Mouse (Mus musculus) lung, postnatal 0 days (tissue): ENCODE results near the gene Asb3. TPM values are rescaled to one million over a fixed set of nuclear protein-coding genes. Genes with fewer than 3 reads are reported as not detected.
"Not testable (repeated sequence)": the region's sequence is repeated elsewhere in the genome, so short reads cannot be mapped to it uniquely, and the experiment has no call there.

Source experiments
- ATAC-seq: fragments of 200-750 bp; cut with Nextera tagmentation; 2 replicates; pipeline ENCODE4 v1.8.0; 2017; ENCODE audit warnings: moderate library complexity
- DNase-seq: peaks from one replicate; pipeline ENCODE4 v3.0.0-alpha.2; 2016; ENCODE audit warnings: low spot score
- H3K27ac ChIP-seq: fragments of 300-500 bp; sonication (generic); 2 replicates; pipeline ENCODE4 v1.5.1; 2014; ENCODE audit warnings: antibody characterized with exemption, mild to moderate bottlenecking, low read length, mixed read lengths
- H3K27me3 ChIP-seq: fragments of 300-500 bp; sonication (generic); replicated peaks from 2 replicates; pipeline ENCODE4 v1.6.1; 2014; ENCODE audit warnings: low read length, mixed read lengths; ENCODE audit not compliant: insufficient read depth
- H3K36me3 ChIP-seq: fragments of 300-500 bp; sonication (generic); 2 replicates; pipeline ENCODE4 v1.6.1; 2014; ENCODE audit warnings: low read length, mixed read lengths; ENCODE audit not compliant: insufficient read depth
- H3K4me1 ChIP-seq: fragments of 300-500 bp; sonication (generic); 2 replicates; pipeline ENCODE4 v1.6.1; 2014; ENCODE audit warnings: antibody characterized with exemption, low read depth, low read length, mixed read lengths; ENCODE audit not compliant: insufficient read depth
- H3K4me2 ChIP-seq: fragments of 300-500 bp; sonication (generic); replicated peaks from 2 replicates; pipeline ENCODE4 v1.6.1; 2014; ENCODE audit warnings: low read depth, mild to moderate bottlenecking, low read length, moderate library complexity, mixed read lengths
- H3K4me3 ChIP-seq: fragments of 300-500 bp; sonication (generic); 2 replicates; pipeline ENCODE4 v1.5.1; 2014; ENCODE audit warnings: low read depth, low read length
- H3K9ac ChIP-seq: fragments of 300-500 bp; sonication (generic); replicated peaks from 2 replicates; pipeline ENCODE4 v1.6.1; 2014; ENCODE audit warnings: low read depth, mild to moderate bottlenecking
- H3K9me3 ChIP-seq: fragments of 300-500 bp; sonication (generic); 2 replicates; pipeline ENCODE4 v1.6.1; 2016; ENCODE audit warnings: low read length, mixed read lengths
- CTCF ChIP-seq: IDR thresholded peaks from 2 replicates; pipeline ENCODE4 v1.5.1; 2016; ENCODE audit warnings: antibody characterized with exemption, mild to moderate bottlenecking
- EP300 ChIP-seq: IDR thresholded peaks from 2 replicates; pipeline ENCODE4 v1.6.1; 2016; ENCODE audit warnings: antibody characterized with exemption, mild to moderate bottlenecking, control low read depth
- WGBS: fragments of 180-500 bp; shearing (Covaris S2); extraction: QIAGEN DNeasy Blood & Tissue Kit; methylation state at CpG from one replicate; pipeline ENCODE4 v1.1.7; 2014; 5-methylcytosine and 5-hydroxymethylcytosine counted together
- polyA plus RNA-seq: library from polyadenylated mRNA; unstranded; fragments of >200 nt; fragmentation: Nextera tagmentation; extraction: Ambion mirVana; gene quantifications from 2 replicates; pipeline ENCODE4 v1.2.1, GENCODE M21; 2015

Asb3 gene
- polyA plus RNA-seq, 1 experiment from 2014 or later, result 17.4 TPM

GRCm38 (mm10) chr11:30996670-30997069, 111.5 kb downstream of the Asb3 start:
- Histone ChIP-seq H3K9ac (no peak overlapping the region), H3K9me3 (no peaks in the 10 kb centered on the region), H3K4me1 (no peaks in the 10 kb centered on the region), H3K27ac (no peak overlapping the region), H3K27me3 (no peaks in the 10 kb centered on the region), H3K36me3 (no peaks in the 10 kb centered on the region), H3K4me2 (no peak overlapping the region), H3K4me3 (no peak overlapping the region)
- DNase-seq (no peak), ATAC-seq (no peak)
- WGBS, result 83% methylated on average over 3 of the region's 3 CpGs
- TF ChIP-seq EP300, result no peak

- Histone ChIP-seq H3K36me3 (no peaks in the 10 kb centered on the region), H3K4me1 (no peaks in the 10 kb centered on the region), H3K9ac (no peak overlapping the region), H3K9me3 (no peaks in the 10 kb centered on the region), H3K27ac (no peak overlapping the region), H3K27me3 (no peaks in the 10 kb centered on the region), H3K4me2 (no peak overlapping the region), H3K4me3 (no peak overlapping the region)
- DNase-seq, result no peak
- TF ChIP-seq CTCF, result no peak
- no peak for TF ChIP-seq EP300
- WGBS, result 88% methylated on average over 5 of the region's 5 CpGs
- ATAC-seq, result no peak
Observed at GRCm38 (mm10) chr11:30998199-30998598, 113.0 kb downstream of the Asb3 start.

- H3K36me3 ChIP-seq, result no peaks in the 10 kb centered on the region
- no peaks in the 10 kb centered on the region for H3K4me1 ChIP-seq
- H3K27me3 ChIP-seq, result no peaks in the 10 kb centered on the region
- no peak overlapping the region for H3K4me2 ChIP-seq
- no peaks in the 10 kb centered on the region for H3K9me3 ChIP-seq
- H3K9ac ChIP-seq, result no peak overlapping the region
- H3K27ac ChIP-seq, result no peak overlapping the region
- WGBS, result 60% methylated on average over 2 of the region's 2 CpGs
- ATAC-seq (no peak), DNase-seq (no peak)
- no peak overlapping the region for H3K4me3 ChIP-seq
- TF ChIP-seq CTCF (no peak), EP300 (no peak)
Observed at GRCm38 (mm10) chr11:30998704-30999103, 113.5 kb downstream of the Asb3 start.

GRCm38 (mm10) chr11:31000028-31000427, 114.8 kb downstream of the Asb3 start:
- no peaks in the 10 kb centered on the region for H3K4me1 ChIP-seq
- TF ChIP-seq EP300, result no peak

GRCm38 (mm10) chr11:31001169-31001908, 116.1 kb downstream of the Asb3 start:
- 70% methylated on average over 4 of the region's 4 CpGs for WGBS
- peak; percentile 46; the same call in 1 of the 2 replicates for ATAC-seq
- Histone ChIP-seq H3K9ac (no peak overlapping the region), H3K4me1 (no peaks in the 10 kb centered on the region), H3K4me2 (no peak overlapping the region), H3K27ac (no peak overlapping the region), H3K9me3 (no peaks in the 10 kb centered on the region), H3K27me3 (no peaks in the 10 kb centered on the region), H3K4me3 (no peak overlapping the region), H3K36me3 (no peaks in the 10 kb centered on the region)
- TF ChIP-seq EP300, result no peak
- TF ChIP-seq CTCF, result no peak
- peak; percentile 20 for DNase-seq

More at GRCm38 (mm10) chr11:31000028-31000427, 114.8 kb downstream of the Asb3 start:
- Histone ChIP-seq H3K9ac (no peak overlapping the region), H3K36me3 (no peaks in the 10 kb centered on the region), H3K27me3 (no peaks in the 10 kb centered on the region), H3K9me3 (no peaks in the 10 kb centered on the region), H3K4me2 (no peak overlapping the region), H3K4me3 (no peak overlapping the region), H3K27ac (no peak overlapping the region)
- WGBS, result 87% methylated on average over 2 of the region's 2 CpGs
- DNase-seq (no peak), ATAC-seq (no peak)

- not testable (repeated sequence) for H3K4me1 ChIP-seq, H3K9me3 ChIP-seq, H3K4me2 ChIP-seq, H3K4me3 ChIP-seq, H3K36me3 ChIP-seq, ATAC-seq, H3K27me3 ChIP-seq, H3K27ac ChIP-seq, DNase-seq, H3K9ac ChIP-seq
- WGBS, result 89% methylated on average over 1 of the region's 1 CpGs
Observed at GRCm38 (mm10) chr11:31009668-31010067, 124.5 kb downstream of the Asb3 start.

- not testable (repeated sequence) for H3K36me3 ChIP-seq, H3K27me3 ChIP-seq, H3K9me3 ChIP-seq, ATAC-seq, H3K4me2 ChIP-seq, H3K27ac ChIP-seq, DNase-seq, H3K4me1 ChIP-seq, H3K9ac ChIP-seq, H3K4me3 ChIP-seq
- WGBS, result 74% methylated on average over 15 of the region's 15 CpGs
Observed at GRCm38 (mm10) chr11:31017466-31017865, 132.2 kb downstream of the Asb3 start.
